Mouse (Mus musculus): ENCODE measurements around the gene Dzip1l. TPM values are rescaled to one million over a fixed set of nuclear protein-coding genes. Genes with fewer than 3 reads are reported as not detected.
"Not testable (repeated sequence)": the region's sequence is repeated elsewhere in the genome, so short reads cannot be mapped to it uniquely, and the experiment has no call there.

Gene Dzip1l
- polyA plus RNA-seq (2011; ENCODE audit: insufficient read depth, insufficient read length, low read depth, missing spikeins): 13.5 and 14.8 TPM in 2 replicates

GRCm38 (mm10) chr9:99629281-99630011 is at the start of gene Dzip1l:
Gene Dzip1l, plus strand, starts transcription at chr9:99629496.
- TF ChIP-seq CTCF (IDR thresholded peaks at IDR 0.05; ENCODE audit: low read depth, low read length) (no peak), EP300 (IDR thresholded peaks at IDR 0.05; ENCODE audit: insufficient read depth, low read depth, low read length) (no peak), POLR2A (IDR thresholded peaks at IDR 0.05; ENCODE audit: insufficient read depth, low read length) (no peak)
- Histone ChIP-seq H3K36me3 (ENCODE audit: control insufficient read depth, insufficient read depth, low read length, poor library complexity, severe bottlenecking) (no peaks in the 10 kb centered on the region), H3K9ac (ENCODE audit: low read depth, poor library complexity, severe bottlenecking) (peak within 1 kb of the TSS; percentile 84), H3K4me1 (ENCODE audit: control insufficient read depth, insufficient read depth, low read length) (no peaks in the 10 kb centered on the region), H3K4me3 (ENCODE audit: low read depth, low read length) (peak within 1 kb of the TSS; percentile 90), H3K27me3 (ENCODE audit: control insufficient read depth, insufficient read depth, low read length, poor library complexity, severe bottlenecking) (no peaks in the 10 kb centered on the region), H3K27ac (ENCODE audit: insufficient read depth, low read length) (no peak within 1 kb of the TSS), H3K9me3 (replicated peaks; ENCODE audit: control insufficient read depth, insufficient read depth, low read length, poor library complexity, severe bottlenecking) (no peaks in the 10 kb centered on the region)

GRCm38 (mm10) chr9:99580655-99581054 is 48.6 kb upstream of the Dzip1l start:
- Histone ChIP-seq H3K27ac (ENCODE audit: insufficient read depth, low read length) (no peak overlapping the region), H3K36me3 (ENCODE audit: control insufficient read depth, insufficient read depth, low read length, poor library complexity, severe bottlenecking) (peaks cover 34% of the 10 kb centered on the region), H3K4me3 (ENCODE audit: low read depth, low read length) (no peak overlapping the region), H3K9me3 (replicated peaks; ENCODE audit: control insufficient read depth, insufficient read depth, low read length, poor library complexity, severe bottlenecking) (no peaks in the 10 kb centered on the region), H3K4me1 (ENCODE audit: control insufficient read depth, insufficient read depth, low read length) (no peaks in the 10 kb centered on the region), H3K27me3 (ENCODE audit: control insufficient read depth, insufficient read depth, low read length, poor library complexity, severe bottlenecking) (no peaks in the 10 kb centered on the region), H3K9ac (ENCODE audit: low read depth, poor library complexity, severe bottlenecking) (no peak overlapping the region)
- TF ChIP-seq EP300 (IDR thresholded peaks at IDR 0.05; ENCODE audit: insufficient read depth, low read depth, low read length): no peak
- no peak for TF ChIP-seq POLR2A (IDR thresholded peaks at IDR 0.05; ENCODE audit: insufficient read depth, low read length)
- TF ChIP-seq CTCF (IDR thresholded peaks at IDR 0.05; ENCODE audit: low read depth, low read length): no peak

GRCm38 (mm10) chr9:99587505-99588202 is 41.6 kb upstream of the Dzip1l start:
- Histone ChIP-seq H3K4me3 (ENCODE audit: low read depth, low read length) (no peak overlapping the region), H3K9ac (ENCODE audit: low read depth, poor library complexity, severe bottlenecking) (no peak overlapping the region), H3K36me3 (ENCODE audit: control insufficient read depth, insufficient read depth, low read length, poor library complexity, severe bottlenecking) (peaks cover 11% of the 10 kb centered on the region), H3K27me3 (ENCODE audit: control insufficient read depth, insufficient read depth, low read length, poor library complexity, severe bottlenecking) (no peaks in the 10 kb centered on the region), H3K9me3 (replicated peaks; ENCODE audit: control insufficient read depth, insufficient read depth, low read length, poor library complexity, severe bottlenecking) (no peaks in the 10 kb centered on the region), H3K27ac (ENCODE audit: insufficient read depth, low read length) (no peak overlapping the region), H3K4me1 (ENCODE audit: control insufficient read depth, insufficient read depth, low read length) (no peaks in the 10 kb centered on the region)
- TF ChIP-seq EP300 (IDR thresholded peaks at IDR 0.05; ENCODE audit: insufficient read depth, low read depth, low read length) (no peak), CTCF (IDR thresholded peaks at IDR 0.05; ENCODE audit: low read depth, low read length) (peak; percentile 87)

GRCm38 (mm10) chr9:99591144-99591543 is 38.2 kb upstream of the Dzip1l start:
- H3K4me3 ChIP-seq (ENCODE audit: low read depth, low read length): no peak overlapping the region
- H3K27ac ChIP-seq (ENCODE audit: insufficient read depth, low read length): no peak overlapping the region
- H3K36me3 ChIP-seq (ENCODE audit: control insufficient read depth, insufficient read depth, low read length, poor library complexity, severe bottlenecking): no peaks in the 10 kb centered on the region
- H3K4me1 ChIP-seq (ENCODE audit: control insufficient read depth, insufficient read depth, low read length): no peaks in the 10 kb centered on the region
- H3K27me3 ChIP-seq (ENCODE audit: control insufficient read depth, insufficient read depth, low read length, poor library complexity, severe bottlenecking): no peaks in the 10 kb centered on the region
- H3K9ac ChIP-seq (ENCODE audit: low read depth, poor library complexity, severe bottlenecking): no peak overlapping the region
- TF ChIP-seq POLR2A (IDR thresholded peaks at IDR 0.05; ENCODE audit: insufficient read depth, low read length) (no peak), CTCF (IDR thresholded peaks at IDR 0.05; ENCODE audit: low read depth, low read length) (no peak), EP300 (IDR thresholded peaks at IDR 0.05; ENCODE audit: insufficient read depth, low read depth, low read length) (no peak)
- H3K9me3 ChIP-seq (replicated peaks; ENCODE audit: control insufficient read depth, insufficient read depth, low read length, poor library complexity, severe bottlenecking): no peaks in the 10 kb centered on the region

- not testable (repeated sequence) for H3K36me3 ChIP-seq (ENCODE audit: control insufficient read depth, insufficient read depth, low read length, poor library complexity, severe bottlenecking); H3K27ac ChIP-seq (ENCODE audit: insufficient read depth, low read length); H3K9ac ChIP-seq (ENCODE audit: low read depth, poor library complexity, severe bottlenecking); H3K4me3 ChIP-seq (ENCODE audit: low read depth, low read length); H3K27me3 ChIP-seq (ENCODE audit: control insufficient read depth, insufficient read depth, low read length, poor library complexity, severe bottlenecking); H3K4me1 ChIP-seq (ENCODE audit: control insufficient read depth, insufficient read depth, low read length)
- H3K9me3 ChIP-seq (replicated peaks; ENCODE audit: control insufficient read depth, insufficient read depth, low read length, poor library complexity, severe bottlenecking): peaks cover 11% of the 10 kb centered on the region; the same call in 1 of the 2 replicates
Observed at GRCm38 (mm10) chr9:99599127-99599526, 30.2 kb upstream of the Dzip1l start.

- no peak for TF ChIP-seq POLR2A (IDR thresholded peaks at IDR 0.05; ENCODE audit: insufficient read depth, low read length)
- no peak for TF ChIP-seq CTCF (IDR thresholded peaks at IDR 0.05; ENCODE audit: low read depth, low read length)
- no peak for TF ChIP-seq EP300 (IDR thresholded peaks at IDR 0.05; ENCODE audit: insufficient read depth, low read depth, low read length)
- Histone ChIP-seq H3K4me1 (ENCODE audit: control insufficient read depth, insufficient read depth, low read length) (no peaks in the 10 kb centered on the region), H3K27ac (ENCODE audit: insufficient read depth, low read length) (no peak overlapping the region), H3K27me3 (ENCODE audit: control insufficient read depth, insufficient read depth, low read length, poor library complexity, severe bottlenecking) (no peaks in the 10 kb centered on the region), H3K4me3 (ENCODE audit: low read depth, low read length) (no peak overlapping the region), H3K9ac (ENCODE audit: low read depth, poor library complexity, severe bottlenecking) (no peak overlapping the region), H3K36me3 (ENCODE audit: control insufficient read depth, insufficient read depth, low read length, poor library complexity, severe bottlenecking) (no peaks in the 10 kb centered on the region), H3K9me3 (replicated peaks; ENCODE audit: control insufficient read depth, insufficient read depth, low read length, poor library complexity, severe bottlenecking) (no peaks in the 10 kb centered on the region)
Observed at GRCm38 (mm10) chr9:99603566-99603965, 25.7 kb upstream of the Dzip1l start.

All from ES-Bruce4 (cell line).